In the genomic region with DNA sequence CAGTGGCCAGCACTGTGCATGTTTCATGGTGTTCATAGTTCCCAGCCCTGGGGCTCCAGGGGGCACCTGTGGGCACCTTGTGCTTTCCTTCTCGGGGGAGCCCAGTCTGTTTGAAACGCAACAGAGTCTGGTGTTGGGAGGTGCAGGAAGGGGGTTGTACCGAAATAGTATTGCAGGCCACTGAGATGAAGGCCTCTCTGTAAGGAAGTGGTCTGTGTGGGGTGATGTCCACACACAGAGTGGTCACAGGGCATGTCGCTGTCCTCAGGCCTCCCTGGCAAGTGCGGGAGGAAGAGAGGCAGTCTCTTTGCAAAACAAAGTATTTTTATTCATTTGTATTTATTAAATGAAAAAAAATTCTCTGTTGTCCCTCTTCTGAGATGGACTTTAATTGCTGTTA, we compare ENCODE assay signal across 33 mouse cellular contexts. TPM values are rescaled to one million over a fixed set of nuclear protein-coding genes. Genes with fewer than 3 reads are reported as not detected.
DNase-seq lines count a peak whose midpoint lies in the region; ATAC-seq and TF ChIP-seq lines count a peak whose summit lies in the region.
"Had no signal": no experiment of that assay in that cellular context is flagged by ENCODE, and none has a peak within 500 bp of the region (broad histone marks: within the 10 kb centered on the region; RNA-seq: fewer than 3 reads in every experiment).

No protein-coding gene starts in this region.

- peak; percentile 91 for ATAC-seq in megakaryocyte, adult 5-6 weeks (ENCODE audit: poor library complexity, severe bottlenecking)
- ATAC-seq: activated CD4-positive, CD25-positive, alpha-beta regulatory T cell, adult 4 months; CD4-positive, CD25-positive, alpha-beta regulatory T cell, adult 4 months; forebrain, embryonic 15.5 days; forebrain, postnatal 0 days; Patski had no signal

- peak overlapping the region; percentile 69; the same call in 1 of the 2 replicates for H3K27ac ChIP-seq in bone marrow, adult 2 months (ENCODE audit: control insufficient read depth, insufficient read depth, low read depth, low read length, poor library complexity)
- H3K27ac ChIP-seq: embryonic facial prominence, embryonic 13.5 days; embryonic facial prominence, embryonic 15.5 days; forebrain, embryonic 10.5 days; forebrain, embryonic 12.5 days; forebrain, embryonic 15.5 days had no signal

- WGBS in bone marrow, adult 2 months: 39% methylated on average over 5 of the region's 5 CpGs

- no peak overlapping the region for H3K4me3 ChIP-seq in bone marrow, adult 2 months (replicated peaks; ENCODE audit: control insufficient read depth, low read depth, low read length)
- H3K4me3 ChIP-seq: embryonic facial prominence, embryonic 13.5 days; embryonic facial prominence, embryonic 15.5 days; erythroblast, embryonic 14.5 days; forebrain, embryonic 10.5 days; forebrain, embryonic 12.5 days; forebrain, embryonic 15.5 days had no signal

- DNase-seq in 416B (ENCODE audit: low read depth): peak; percentile 28
- DNase-seq in left cerebral cortex, postnatal 36 days (ENCODE audit: low spot score in 2 of 2): no peak
- no peak for DNase-seq in urinary bladder, adult 2 months (ENCODE audit: low spot score)
- no peak for DNase-seq in right cerebral cortex, adult 18-20 months
- DNase-seq: adrenal gland, adult 8-10 months; adrenal gland, postnatal 14 days; adrenal gland, postnatal 36 days; B cell, adult 2 months; cerebellum, adult 11 months; cerebellum, adult 18-20 months; cerebellum, adult 8-10 months; cerebellum, adult 9-11 months; cerebellum, postnatal 14 days; cerebellum, postnatal 36 days; embryo, embryonic 11 days; forebrain, postnatal 0 days had no signal

- intact Hi-C loops in left cerebral cortex, postnatal 36 days (cut with DNase I): no loop called here

- peaks cover 3% of the 10 kb centered on the region; the same call in 1 of the 2 replicates for H3K4me1 ChIP-seq in bone marrow, adult 2 months (ENCODE audit: control insufficient read depth, insufficient read depth, low read length)
- H3K4me1 ChIP-seq: forebrain, embryonic 12.5 days; forebrain, embryonic 15.5 days had no signal

- TF ChIP-seq CTCF in bone marrow, adult 2 months (IDR thresholded peaks at IDR 0.05; ENCODE audit: control insufficient read depth, insufficient read depth, low read length): no peak

- no peak for TF ChIP-seq POLR2A in bone marrow, adult 2 months (IDR thresholded peaks at IDR 0.05; ENCODE audit: borderline replicate concordance, control insufficient read depth, low read depth, low read length)

RNA-seq across cellular contexts. Expression of gene Ube2g2, which starts 23.5 kb away (rescaled TPM):
- polyA plus RNA-seq in bone marrow, adult 2 months (2011; ENCODE audit: insufficient read depth, insufficient read length, low replicate concordance, missing spikeins): 21.5 and 35.5 TPM in 2 replicates
- 15.3 and 18.1 TPM in 2 replicates for total RNA-seq in megakaryocyte, adult 5-6 weeks (2015)
- total RNA-seq in megakaryocyte, adult 5-6 weeks (2017): 27.4 and 40.0 TPM in 2 replicates
- 10 to 100 TPM; 46.2 to 46.4 TPM for total RNA-seq in left cerebral cortex, postnatal 36 days (2021)
- 42.8 and 47.7 TPM in 2 replicates for polyA plus RNA-seq in urinary bladder, adult 2 months (2012; rRNA removed)

RNA-seq across cellular contexts. Expression of gene Gm49325, which starts 39.6 kb away (rescaled TPM):
- polyA plus RNA-seq in bone marrow, adult 2 months (2011; ENCODE audit: insufficient read depth, insufficient read length, low replicate concordance, missing spikeins): not detected in 2 replicates
- not detected in 2 replicates for total RNA-seq in megakaryocyte, adult 5-6 weeks (2015)
- not detected in 2 replicates for total RNA-seq in megakaryocyte, adult 5-6 weeks (2017)
- total RNA-seq in left cerebral cortex, postnatal 36 days (2021): 10 to 100 TPM in 1 of 2 experiments, 1 to 10 TPM in 1; 9.8 to 18.2 TPM
- polyA plus RNA-seq in urinary bladder, adult 2 months (2012; rRNA removed): 0.89 and 23.6 TPM in 2 replicates
- total RNA-seq: common myeloid progenitor, adult 5-6 weeks; forebrain, postnatal 0 days; G1E had no signal
- polyA plus RNA-seq: brain, embryonic 14.5 days; erythroblast, embryonic 14.5 days; G1E had no signal

RNA-seq across cellular contexts. Expression of gene Sumo3, which starts 39.7 kb away (rescaled TPM):
- 69.9 and 76.0 TPM in 2 replicates for polyA plus RNA-seq in bone marrow, adult 2 months (2011; ENCODE audit: insufficient read depth, insufficient read length, low replicate concordance, missing spikeins)
- total RNA-seq in megakaryocyte, adult 5-6 weeks (2015): 22.1 and 22.7 TPM in 2 replicates
- 118 and 137 TPM in 2 replicates for total RNA-seq in megakaryocyte, adult 5-6 weeks (2017)
- total RNA-seq in left cerebral cortex, postnatal 36 days (2021): 100 to 1,000 TPM; 140 to 168 TPM
- polyA plus RNA-seq in urinary bladder, adult 2 months (2012; rRNA removed): 294 and 318 TPM in 2 replicates

RNA-seq across cellular contexts. Expression of gene Tspear, which starts 40.8 kb away (rescaled TPM):
- not detected in 2 replicates for polyA plus RNA-seq in bone marrow, adult 2 months (2011; ENCODE audit: insufficient read depth, insufficient read length, low replicate concordance, missing spikeins)
- total RNA-seq in megakaryocyte, adult 5-6 weeks (2015): not detected in 2 replicates
- total RNA-seq in megakaryocyte, adult 5-6 weeks (2017): not detected in 2 replicates
- under 1 TPM in 1 of 2 experiments, not detected in 1; 0.25 TPM for total RNA-seq in left cerebral cortex, postnatal 36 days (2021)
- 1.3 and 1.6 TPM in 2 replicates for polyA plus RNA-seq in urinary bladder, adult 2 months (2012; rRNA removed)
- total RNA-seq: adrenal gland, postnatal 14 days; G1E had no signal
- polyA plus RNA-seq: erythroblast, embryonic 14.5 days; G1E; Patski had no signal

RNA-seq across cellular contexts. Expression of gene Gm19402, which starts 45.0 kb away (rescaled TPM):
- not detected in 2 replicates for polyA plus RNA-seq in bone marrow, adult 2 months (2011; ENCODE audit: insufficient read depth, insufficient read length, low replicate concordance, missing spikeins)
- total RNA-seq in megakaryocyte, adult 5-6 weeks (2015): not detected in 2 replicates
- not detected in 2 replicates for total RNA-seq in megakaryocyte, adult 5-6 weeks (2017)
- total RNA-seq in left cerebral cortex, postnatal 36 days (2021): not detected
- not detected in 2 replicates for polyA plus RNA-seq in urinary bladder, adult 2 months (2012; rRNA removed)
- total RNA-seq: adrenal gland, adult 18-20 months; adrenal gland, adult 8-10 months; adrenal gland, postnatal 14 days; adrenal gland, postnatal 36 days; CH12.LX; common myeloid progenitor, adult 5-6 weeks; forebrain, postnatal 0 days; G1E had no signal
- polyA plus RNA-seq: activated CD4-positive, CD25-positive, alpha-beta regulatory T cell, adult 4 months; brain, embryonic 14.5 days; CD4-positive, CD25-positive, alpha-beta regulatory T cell, adult 4 months; embryonic facial prominence, embryonic 11.5 days; embryonic facial prominence, embryonic 13.5 days; erythroblast, embryonic 14.5 days; forebrain, embryonic 10.5 days; forebrain, embryonic 12.5 days; forebrain, embryonic 15.5 days; forebrain, postnatal 0 days; G1E; Patski had no signal

Comparison
In these comparisons a context has a peak if more than half of its experiments do, and no peak if none do; other contexts are left out.
1. RNA of gene Gm49325, which starts 39.6 kb away (total RNA-seq): 9.8 to 18.2 TPM in left cerebral cortex, postnatal 36 days; not detected in megakaryocyte, adult 5-6 weeks; every median in the first group is over 10 times any median in the second.